Mouse (Mus musculus) hindbrain, embryonic 16.5 days (tissue): ENCODE measurements around the gene Cd3g. TPM values are rescaled to one million over a fixed set of nuclear protein-coding genes. Genes with fewer than 3 reads are reported as not detected.

Source experiments
- ATAC-seq: fragments of 200-750 bp; cut with Nextera tagmentation; 2 replicates; pipeline ENCODE4 v1.8.0; 2017; ENCODE audit warnings: moderate TSS enrichment, moderate library complexity
- H3K27ac ChIP-seq: fragments of 300-500 bp; sonication (generic); 2 replicates; pipeline ENCODE4 v1.5.1; 2014; ENCODE audit warnings: low read depth, mild to moderate bottlenecking, control low read depth, low read length, moderate library complexity
- H3K27me3 ChIP-seq: fragments of 300-500 bp; sonication (generic); replicated peaks from 2 replicates; pipeline ENCODE4 v1.6.1; 2014; ENCODE audit warnings: low read length; ENCODE audit not compliant: control insufficient read depth, insufficient read depth
- H3K36me3 ChIP-seq: fragments of 300-500 bp; sonication (generic); 2 replicates; pipeline ENCODE4 v1.6.1; 2014; ENCODE audit warnings: mild to moderate bottlenecking, low read length, moderate library complexity, mixed read lengths; ENCODE audit not compliant: control insufficient read depth, insufficient read depth
- H3K4me1 ChIP-seq: fragments of 300-500 bp; sonication (generic); 2 replicates; pipeline ENCODE4 v1.6.1; 2014; ENCODE audit warnings: low read depth, low read length; ENCODE audit not compliant: control insufficient read depth, insufficient read depth
- H3K4me2 ChIP-seq: fragments of 300-500 bp; sonication (generic); 2 replicates; pipeline ENCODE4 v1.6.1; 2014; ENCODE audit warnings: mild to moderate bottlenecking, low read length, control low read depth, moderate library complexity
- H3K4me3 ChIP-seq: fragments of 300-500 bp; sonication (generic); 2 replicates; pipeline ENCODE4 v1.5.1; 2014; ENCODE audit warnings: mild to moderate bottlenecking, low read length, control low read depth, moderate library complexity
- H3K9ac ChIP-seq: fragments of 300-500 bp; sonication (generic); 2 replicates; pipeline ENCODE4 v1.6.1; 2014; ENCODE audit warnings: low read depth, mild to moderate bottlenecking, control low read depth, low read length, moderate library complexity
- H3K9me3 ChIP-seq: fragments of 300-500 bp; sonication (generic); 2 replicates; pipeline ENCODE4 v1.6.1; 2014; ENCODE audit warnings: mild to moderate bottlenecking, low read length, moderate library complexity; ENCODE audit not compliant: control insufficient read depth
- WGBS: fragments of 180-500 bp; shearing (Covaris S2); extraction: QIAGEN DNeasy Blood & Tissue Kit; methylation state at CpG from one replicate; pipeline ENCODE4 v1.1.7; 2014; 5-methylcytosine and 5-hydroxymethylcytosine counted together
- polyA plus RNA-seq: library from polyadenylated mRNA; unstranded; fragments of >200 nt; fragmentation: Nextera tagmentation; extraction: Ambion mirVana; gene quantifications from 2 replicates; pipeline ENCODE4 v1.2.1, GENCODE M21; 2015

Gene Cd3g
- polyA plus RNA-seq, 1 experiment from 2014 or later: not detected

- H3K4me1 ChIP-seq: no peaks in the 10 kb centered on the region
- H3K9ac ChIP-seq: no peak overlapping the region
- no peak overlapping the region for H3K27ac ChIP-seq
- no peaks in the 10 kb centered on the region for H3K36me3 ChIP-seq
- 88% methylated on average over 2 of the region's 2 CpGs for WGBS
- H3K27me3 ChIP-seq: no peaks in the 10 kb centered on the region
- no peak overlapping the region for H3K4me3 ChIP-seq
- ATAC-seq: no peak
- no peaks in the 10 kb centered on the region for H3K9me3 ChIP-seq
- no peak overlapping the region for H3K4me2 ChIP-seq
Observed at GRCm38 (mm10) chr9:44993268-44993667, 13.0 kb upstream of the Cd3g start.

GRCm38 (mm10) chr9:44992271-44992670 lies 12.0 kb upstream of the Cd3g start:
- Histone ChIP-seq H3K27ac (no peak overlapping the region), H3K36me3 (no peaks in the 10 kb centered on the region), H3K4me1 (no peaks in the 10 kb centered on the region), H3K4me2 (no peak overlapping the region), H3K9ac (no peak overlapping the region), H3K9me3 (no peaks in the 10 kb centered on the region), H3K27me3 (no peaks in the 10 kb centered on the region), H3K4me3 (no peak overlapping the region)
- ATAC-seq: no peak

DNA sequence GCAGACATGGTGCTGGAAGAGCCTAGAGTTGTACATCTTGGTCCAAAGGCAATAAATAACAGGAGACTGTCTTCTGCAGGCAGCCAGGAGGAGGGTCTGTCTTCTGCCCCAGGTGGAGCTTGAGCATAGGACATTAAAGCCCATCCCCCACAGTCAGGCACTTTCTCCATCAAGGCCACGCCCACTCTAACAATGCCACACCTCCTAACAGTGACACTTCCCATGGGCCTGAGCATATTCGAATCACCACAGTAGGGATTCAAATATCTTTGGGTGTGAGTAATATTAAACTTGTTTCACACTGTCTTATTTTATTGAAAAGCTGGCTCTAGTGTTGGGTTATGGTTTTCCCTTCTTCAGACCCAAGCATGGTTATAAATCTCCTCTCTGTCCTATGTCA lies 11.6 kb upstream of the Cd3g start:
- Histone ChIP-seq H3K4me2 (no peak overlapping the region), H3K27ac (no peak overlapping the region), H3K9ac (no peak overlapping the region), H3K4me3 (no peak overlapping the region), H3K4me1 (no peaks in the 10 kb centered on the region), H3K36me3 (no peaks in the 10 kb centered on the region), H3K9me3 (no peaks in the 10 kb centered on the region), H3K27me3 (no peaks in the 10 kb centered on the region)
- no peak for ATAC-seq
- WGBS: 88% methylated on average over 2 of the region's 2 CpGs

DNA sequence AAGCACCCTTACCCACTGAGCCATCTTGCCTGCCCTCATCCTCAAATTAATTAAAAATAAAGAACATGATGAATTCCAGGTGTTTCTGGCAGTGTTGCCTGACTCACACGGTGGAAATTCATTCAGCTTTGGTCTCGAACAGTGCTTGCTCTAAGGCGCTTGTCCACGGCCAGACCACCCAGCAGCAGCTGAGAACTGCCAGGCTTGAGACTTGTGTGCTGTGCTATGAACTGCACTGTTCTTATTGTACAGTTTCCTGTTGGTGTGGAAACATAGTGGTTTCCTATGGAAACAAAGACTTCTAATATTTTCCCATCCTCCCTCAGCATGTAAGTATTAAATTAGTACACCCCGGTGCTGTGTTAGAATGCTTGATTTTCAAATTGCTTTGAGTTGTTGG lies 6.7 kb upstream of the Cd3g start:
- Histone ChIP-seq H3K9ac (no peak overlapping the region), H3K4me3 (no peak overlapping the region), H3K9me3 (no peaks in the 10 kb centered on the region), H3K4me2 (no peak overlapping the region), H3K27ac (no peak overlapping the region), H3K4me1 (no peaks in the 10 kb centered on the region), H3K36me3 (no peaks in the 10 kb centered on the region), H3K27me3 (no peaks in the 10 kb centered on the region)
- 68% methylated on average over 5 of the region's 5 CpGs for WGBS
- ATAC-seq: no peak

- H3K27ac ChIP-seq: no peak overlapping the region
- ATAC-seq: no peak
- 52% methylated on average over 14 of the region's 14 CpGs for WGBS
- H3K27me3 ChIP-seq: no peaks in the 10 kb centered on the region
- H3K4me3 ChIP-seq: no peak overlapping the region
- H3K9ac ChIP-seq: no peak overlapping the region
- no peaks in the 10 kb centered on the region for H3K9me3 ChIP-seq
- H3K36me3 ChIP-seq: no peaks in the 10 kb centered on the region
- H3K4me1 ChIP-seq: no peaks in the 10 kb centered on the region
- H3K4me2 ChIP-seq: no peak overlapping the region
Observed at GRCm38 (mm10) chr9:44986242-44986781, 6.1 kb upstream of the Cd3g start.

- Histone ChIP-seq H3K4me1 (no peaks in the 10 kb centered on the region), H3K27me3 (no peaks in the 10 kb centered on the region), H3K4me3 (no peak overlapping the region), H3K9ac (no peak overlapping the region), H3K36me3 (no peaks in the 10 kb centered on the region), H3K27ac (no peak overlapping the region), H3K9me3 (no peaks in the 10 kb centered on the region), H3K4me2 (no peak overlapping the region)
- 81% methylated on average over 3 of the region's 3 CpGs for WGBS
- ATAC-seq: no peak
Observed at GRCm38 (mm10) chr9:44985721-44986161, 5.5 kb upstream of the Cd3g start.

- ATAC-seq: no peak
- WGBS: 82% methylated on average over 2 of the region's 2 CpGs
- H3K4me2 ChIP-seq: no peak overlapping the region
Observed at GRCm38 (mm10) chr9:44983001-44983400, 2.8 kb upstream of the Cd3g start.

DNA sequence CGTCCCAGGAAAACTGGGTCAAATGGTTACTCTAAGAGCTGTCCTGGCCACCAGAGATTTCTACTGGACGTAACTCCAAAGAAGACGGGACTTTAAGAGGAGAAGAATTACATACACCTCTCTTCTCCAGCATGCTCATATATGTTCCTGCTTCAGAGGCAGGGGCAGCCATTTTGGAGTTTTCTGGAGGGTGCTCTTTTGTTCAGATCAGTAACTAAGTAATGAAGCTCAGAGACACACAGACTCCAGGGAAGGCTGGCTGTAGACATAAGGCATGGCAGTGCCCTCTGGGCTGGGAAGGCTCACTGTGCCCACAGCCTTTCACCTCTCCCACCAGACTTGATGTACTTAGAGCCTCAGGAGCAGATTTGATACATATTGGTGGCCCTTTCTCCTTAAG lies 2.3 kb upstream of the Cd3g start:
- no peak for ATAC-seq
- no peaks in the 10 kb centered on the region for H3K27me3 ChIP-seq
- H3K27ac ChIP-seq: no peak overlapping the region
- H3K4me3 ChIP-seq: no peak overlapping the region
- H3K4me1 ChIP-seq: no peaks in the 10 kb centered on the region
- H3K9me3 ChIP-seq: no peaks in the 10 kb centered on the region
- 98% methylated on average over 3 of the region's 3 CpGs for WGBS
- no peaks in the 10 kb centered on the region for H3K36me3 ChIP-seq
- H3K4me2 ChIP-seq: no peak overlapping the region
- no peak overlapping the region for H3K9ac ChIP-seq

More at GRCm38 (mm10) chr9:44983001-44983400, 2.8 kb upstream of the Cd3g start:
- no peak overlapping the region for H3K27ac ChIP-seq
- no peaks in the 10 kb centered on the region for H3K9me3 ChIP-seq
- H3K4me3 ChIP-seq: no peak overlapping the region
- no peaks in the 10 kb centered on the region for H3K36me3 ChIP-seq
- no peaks in the 10 kb centered on the region for H3K27me3 ChIP-seq
- no peak overlapping the region for H3K9ac ChIP-seq
- no peaks in the 10 kb centered on the region for H3K4me1 ChIP-seq

- Histone ChIP-seq H3K9ac (no peak overlapping the region), H3K36me3 (no peaks in the 10 kb centered on the region), H3K4me2 (no peak overlapping the region), H3K27ac (no peak overlapping the region), H3K9me3 (no peaks in the 10 kb centered on the region), H3K4me1 (no peaks in the 10 kb centered on the region), H3K27me3 (no peaks in the 10 kb centered on the region), H3K4me3 (no peak overlapping the region)
- WGBS: 91% methylated on average over 8 of the region's 8 CpGs
- no peak for ATAC-seq
Observed at GRCm38 (mm10) chr9:44982081-44982480, 1.9 kb upstream of the Cd3g start.

DNA sequence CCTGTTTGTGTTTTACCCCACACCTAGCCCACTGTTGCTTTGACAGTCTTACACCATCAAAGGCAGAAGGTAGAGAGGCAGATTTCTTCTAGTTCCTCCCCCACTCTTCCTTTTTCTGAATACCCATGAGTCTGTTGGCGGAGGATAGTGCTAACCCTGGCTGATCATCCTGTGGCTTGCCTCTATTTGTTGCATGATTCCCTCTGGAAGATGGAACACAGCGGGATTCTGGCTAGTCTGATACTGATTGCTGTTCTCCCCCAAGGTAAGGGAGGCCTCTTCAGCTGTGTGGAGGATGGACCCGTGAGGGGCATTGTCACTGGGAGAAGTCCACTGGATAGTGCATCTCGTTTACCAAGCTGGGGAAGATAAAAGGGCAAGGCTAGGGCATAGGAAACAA lies 1.4 kb upstream of the Cd3g start, which contains the start of gene Cd3d:
Cd3d (plus strand) TSS at position 111 of the 400 bp plus-strand sequence.
- no peak within 1 kb of the TSS for H3K9ac ChIP-seq
- no peaks in the 10 kb centered on the region for H3K4me1 ChIP-seq
- no peak for ATAC-seq
- H3K27ac ChIP-seq: no peak within 1 kb of the TSS
- no peaks in the 10 kb centered on the region for H3K27me3 ChIP-seq
- no peaks in the 10 kb centered on the region for H3K36me3 ChIP-seq
- H3K4me2 ChIP-seq: no peak within 1 kb of the TSS
- WGBS: 84% methylated on average over 4 of the region's 4 CpGs
- no peaks in the 10 kb centered on the region for H3K9me3 ChIP-seq
- H3K4me3 ChIP-seq: no peak within 1 kb of the TSS
